Mouse (Mus musculus) kidney, adult 2 months (tissue): ENCODE measurements around the gene Pheta1. TPM values are rescaled to one million over a fixed set of nuclear protein-coding genes. Genes with fewer than 3 reads are reported as not detected.

Source experiments
- DNase-seq: peaks from one replicate; pipeline ENCODE4 v3.0.0; 2021
- H3K27ac ChIP-seq: fragments of 200-500 bp; 2 replicates; pipeline ENCODE4 v1.5.1; 2012; ENCODE audit warnings: low read depth, low read length, control low read depth, inconsistent platforms; ENCODE audit not compliant: insufficient read depth
- H3K27me3 ChIP-seq: fragments of 200-500 bp; replicated peaks from 2 replicates; pipeline ENCODE4 v1.6.1; 2012; ENCODE audit warnings: mild to moderate bottlenecking, moderate library complexity, low read length, inconsistent platforms; ENCODE audit not compliant: control insufficient read depth, insufficient read depth
- H3K36me3 ChIP-seq: fragments of 200-500 bp; 2 replicates; pipeline ENCODE4 v1.6.1; 2012; ENCODE audit warnings: mild to moderate bottlenecking, moderate library complexity, low read length, inconsistent platforms; ENCODE audit not compliant: control insufficient read depth, insufficient read depth
- H3K4me1 ChIP-seq: fragments of 200-500 bp; 2 replicates; pipeline ENCODE4 v1.6.1; 2011; ENCODE audit warnings: low read length; ENCODE audit not compliant: control insufficient read depth, insufficient read depth
- H3K4me3 ChIP-seq: fragments of 200-500 bp; 2 replicates; pipeline ENCODE4 v1.5.1; 2011; ENCODE audit warnings: mild to moderate bottlenecking, low read depth, low read length, control low read depth; ENCODE audit not compliant: insufficient read depth
- CTCF ChIP-seq: fragments of 200-500 bp; conservative IDR thresholded peaks from 2 replicates; pipeline ENCODE4 v1.5.1; 2011; ENCODE audit warnings: low read depth, mild to moderate bottlenecking, control low read depth, low read length, moderate library complexity, mixed read lengths; ENCODE audit not compliant: insufficient read depth, insufficient read length
- POLR2A ChIP-seq: fragments of 200-500 bp; IDR thresholded peaks from one replicate; pipeline ENCODE4 v1.6.1; 2011; ENCODE audit warnings: low read depth, low read length, control low read depth
- WGBS: fragments of 180-500 bp; shearing (Covaris S2); methylation state at CpG from one replicate; pipeline ENCODE4 v1.1.7; 2018; 5-methylcytosine and 5-hydroxymethylcytosine counted together
- polyA plus RNA-seq: library from polyadenylated mRNA; depleted of rRNA; stranded (reverse); fragments of >200 nt; gene quantifications from 2 replicates; pipeline ENCODE4 v1.2.3, GENCODE M21; 2012

Pheta1 gene
- polyA plus RNA-seq, 1 experiment, result 19.1 TPM

- 82% methylated on average over 7 of the region's 7 CpGs for WGBS
- no peak overlapping the region for H3K27ac ChIP-seq
- no peaks in the 10 kb centered on the region; the same call in 1 of the 2 replicates for H3K36me3 ChIP-seq
- no peak overlapping the region for H3K4me3 ChIP-seq
- peaks cover 7% of the 10 kb centered on the region for H3K4me1 ChIP-seq
- TF ChIP-seq POLR2A (no peak), CTCF (no peak)
- H3K27me3 ChIP-seq, result no peaks in the 10 kb centered on the region
- DNase-seq, result no peak
Observed at GRCm38 (mm10) chr5:121812526-121813243, 36.1 kb upstream of the Pheta1 start.

- Histone ChIP-seq H3K27me3 (no peaks in the 10 kb centered on the region), H3K27ac (no peak overlapping the region), H3K4me3 (no peak overlapping the region), H3K36me3 (peaks cover 1% of the 10 kb centered on the region; the same call in 1 of the 2 replicates), H3K4me1 (peaks cover 7% of the 10 kb centered on the region)
- 90% methylated on average over 10 of the region's 10 CpGs for WGBS
- DNase-seq, result no peak
- TF ChIP-seq POLR2A (no peak), CTCF (no peak)
Observed at GRCm38 (mm10) chr5:121813744-121814143, 35.0 kb upstream of the Pheta1 start.

GRCm38 (mm10) chr5:121815067-121815466 is 33.7 kb upstream of the Pheta1 start:
- WGBS, result 28% methylated on average over 3 of the region's 3 CpGs
- Histone ChIP-seq H3K4me3 (no peak overlapping the region), H3K27me3 (no peaks in the 10 kb centered on the region), H3K36me3 (peaks cover 1% of the 10 kb centered on the region; the same call in 1 of the 2 replicates), H3K4me1 (peaks cover 4% of the 10 kb centered on the region; the same call in 1 of the 2 replicates), H3K27ac (no peak overlapping the region)
- peak; percentile 90 for DNase-seq
- TF ChIP-seq POLR2A (no peak), CTCF (peak; percentile 70)

- H3K4me3 ChIP-seq, result no peak overlapping the region
- peaks cover 1% of the 10 kb centered on the region; the same call in 1 of the 2 replicates for H3K36me3 ChIP-seq
- TF ChIP-seq POLR2A, result no peak
- WGBS, result 68% methylated on average over 8 of the region's 8 CpGs
- DNase-seq, result no peak
- H3K27ac ChIP-seq, result no peak overlapping the region
- H3K4me1 ChIP-seq, result peaks cover 4% of the 10 kb centered on the region; the same call in 1 of the 2 replicates
- no peaks in the 10 kb centered on the region for H3K27me3 ChIP-seq
Observed at GRCm38 (mm10) chr5:121815867-121816380, 32.9 kb upstream of the Pheta1 start.

GRCm38 (mm10) chr5:121816611-121817010 is 32.2 kb upstream of the Pheta1 start:
- H3K27me3 ChIP-seq, result no peaks in the 10 kb centered on the region
- H3K4me1 ChIP-seq, result no peaks in the 10 kb centered on the region
- H3K36me3 ChIP-seq, result peaks cover 1% of the 10 kb centered on the region; the same call in 1 of the 2 replicates
- DNase-seq, result no peak
- WGBS, result 89% methylated on average over 2 of the region's 2 CpGs
- no peak for TF ChIP-seq POLR2A
- no peak for TF ChIP-seq CTCF
- H3K27ac ChIP-seq, result no peak overlapping the region
- H3K4me3 ChIP-seq, result no peak overlapping the region

- Histone ChIP-seq H3K4me3 (no peak overlapping the region), H3K27ac (no peak overlapping the region), H3K36me3 (peaks cover 1% of the 10 kb centered on the region; the same call in 1 of the 2 replicates), H3K27me3 (no peaks in the 10 kb centered on the region), H3K4me1 (no peaks in the 10 kb centered on the region)
- TF ChIP-seq CTCF, result no peak
- TF ChIP-seq POLR2A, result no peak
- WGBS, result 73% methylated on average over 9 of the region's 9 CpGs
- peak; percentile 3 for DNase-seq
Observed at GRCm38 (mm10) chr5:121817551-121817950, 31.2 kb upstream of the Pheta1 start.

GRCm38 (mm10) chr5:121818401-121818800 is 30.4 kb upstream of the Pheta1 start:
- Histone ChIP-seq H3K4me1 (no peaks in the 10 kb centered on the region), H3K36me3 (peaks cover 1% of the 10 kb centered on the region; the same call in 1 of the 2 replicates)
- 85% methylated on average over 7 of the region's 7 CpGs for WGBS

More at GRCm38 (mm10) chr5:121818401-121818800, 30.4 kb upstream of the Pheta1 start:
- Histone ChIP-seq H3K27ac (no peak overlapping the region), H3K27me3 (no peaks in the 10 kb centered on the region), H3K4me3 (no peak overlapping the region)
- no peak for TF ChIP-seq POLR2A
- TF ChIP-seq CTCF, result no peak
- DNase-seq, result no peak
